Mouse (Mus musculus) spleen, postnatal 14 days (tissue): ENCODE measurements around the gene Kifc3.

Source experiments
- DNase-seq, 2 experiments: peaks; one replicate each; pipeline ENCODE4 v3.0.0; 2021 to 2022; ENCODE audit warnings: low spot score in 2 of 2

Kifc3 gene

DNA sequence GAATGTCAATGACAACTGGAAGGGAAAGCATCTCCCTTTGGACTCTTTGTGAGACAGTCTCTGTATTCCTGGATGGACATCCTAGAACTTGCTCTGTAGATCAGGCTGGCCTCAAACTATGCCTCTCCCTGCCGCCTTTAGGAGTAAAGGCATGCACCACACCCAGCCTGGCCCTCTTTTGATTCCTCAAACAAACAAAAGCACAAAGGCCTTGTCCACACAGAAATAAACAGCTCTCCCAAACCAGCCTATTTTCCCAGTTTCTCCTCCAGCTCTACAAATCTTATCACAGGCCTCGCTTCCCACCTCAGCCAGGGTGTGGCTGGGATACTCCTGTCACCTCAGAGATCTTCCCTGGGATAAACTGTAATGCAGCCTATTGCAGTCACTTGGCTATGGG lies 68.4 kb downstream of the Kifc3 start:
- DNase-seq = no peak

DNA sequence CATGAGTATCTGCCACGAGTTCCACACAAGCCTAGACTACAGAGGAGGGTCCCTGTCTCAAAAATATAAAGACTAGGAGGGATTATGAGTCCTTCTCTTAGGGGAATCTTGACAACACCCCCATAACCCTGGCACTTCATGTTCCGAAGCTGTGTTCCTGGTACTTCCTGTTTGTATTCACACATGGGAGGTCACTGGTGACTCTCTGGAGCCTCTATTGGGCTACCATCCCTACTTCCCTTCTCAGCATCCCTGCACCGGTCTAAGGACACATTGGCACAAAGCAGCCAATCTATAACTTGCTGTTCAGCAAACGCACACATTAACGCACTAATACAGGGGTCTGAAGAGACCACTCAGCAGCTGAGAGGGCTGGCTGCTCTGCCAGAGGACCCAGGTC lies 70.6 kb downstream of the Kifc3 start:
- no peak for DNase-seq

DNA sequence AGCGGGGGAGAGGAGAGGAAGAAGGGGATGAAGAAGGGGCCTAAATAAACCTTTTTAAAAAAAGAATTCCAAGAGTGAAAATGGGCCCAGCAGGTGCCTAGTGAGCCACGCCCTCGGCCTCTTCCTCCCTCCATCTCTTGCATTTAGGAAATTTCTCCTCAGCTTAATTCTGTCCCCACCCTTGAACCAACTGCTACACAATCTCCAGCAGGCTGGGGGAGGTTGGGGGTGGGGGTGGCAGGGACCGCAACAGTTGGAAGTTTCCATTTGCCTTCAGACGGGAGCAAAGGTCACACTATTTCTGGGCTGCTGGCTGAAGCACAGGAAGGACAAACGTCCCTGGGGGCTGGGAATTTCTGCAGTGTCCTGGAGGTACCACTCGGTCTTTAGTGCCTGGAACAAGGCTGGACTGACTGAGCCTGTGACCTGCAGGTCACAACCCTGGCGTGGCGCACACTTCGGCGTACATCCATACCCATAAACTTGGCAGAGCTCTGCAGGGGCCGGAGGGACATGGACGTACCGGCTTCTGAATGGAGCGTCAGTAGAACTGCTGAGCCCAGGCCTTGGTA lies 71.6 kb downstream of the Kifc3 start:
- DNase-seq = no peak

DNA sequence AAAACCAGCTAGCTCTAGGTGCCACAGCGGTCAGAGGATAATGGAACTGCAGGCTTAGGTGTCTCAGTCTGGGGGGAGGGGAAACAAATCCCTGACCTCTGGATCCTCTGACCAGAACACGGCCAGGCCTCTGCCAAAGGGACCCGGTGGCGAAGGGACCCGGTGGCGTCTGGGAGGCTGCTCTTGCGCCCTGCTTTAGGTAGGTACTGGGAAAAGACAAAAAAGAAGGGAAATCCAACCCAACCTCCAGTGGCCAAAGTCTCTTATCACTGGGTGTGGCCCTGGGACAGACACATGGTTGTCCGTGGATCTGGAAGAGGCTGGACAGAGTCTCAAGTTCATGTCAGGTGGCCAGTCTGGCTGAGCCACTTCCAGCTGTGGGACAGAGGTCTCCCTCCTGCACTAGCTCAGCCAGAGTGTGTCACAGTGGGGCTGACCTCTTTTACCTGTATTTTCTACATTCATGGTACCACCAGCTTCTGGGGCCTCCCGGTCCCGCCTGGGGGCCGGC lies 73.8 kb downstream of the Kifc3 start:
- DNase-seq = no peak

DNA sequence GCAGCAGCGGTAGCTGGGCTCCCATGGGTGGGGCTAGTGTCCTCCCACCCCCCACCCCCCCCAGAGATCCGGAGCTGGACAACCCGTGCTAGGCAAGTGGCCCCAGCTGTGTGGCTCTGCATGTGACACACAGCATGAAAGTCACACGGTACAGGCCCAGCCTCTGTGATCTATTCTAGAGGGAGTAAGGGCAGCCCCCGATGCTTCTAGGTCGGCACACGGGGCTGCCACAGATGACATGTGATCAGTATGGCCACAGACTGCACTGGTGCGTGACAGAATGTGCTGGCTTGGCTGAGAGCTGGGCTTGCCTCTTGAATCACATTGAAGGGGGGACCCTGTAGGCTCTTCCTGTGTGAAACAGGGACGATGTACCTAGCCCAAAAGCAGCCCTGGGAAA lies 75.0 kb downstream of the Kifc3 start:
- no peak for DNase-seq

DNA sequence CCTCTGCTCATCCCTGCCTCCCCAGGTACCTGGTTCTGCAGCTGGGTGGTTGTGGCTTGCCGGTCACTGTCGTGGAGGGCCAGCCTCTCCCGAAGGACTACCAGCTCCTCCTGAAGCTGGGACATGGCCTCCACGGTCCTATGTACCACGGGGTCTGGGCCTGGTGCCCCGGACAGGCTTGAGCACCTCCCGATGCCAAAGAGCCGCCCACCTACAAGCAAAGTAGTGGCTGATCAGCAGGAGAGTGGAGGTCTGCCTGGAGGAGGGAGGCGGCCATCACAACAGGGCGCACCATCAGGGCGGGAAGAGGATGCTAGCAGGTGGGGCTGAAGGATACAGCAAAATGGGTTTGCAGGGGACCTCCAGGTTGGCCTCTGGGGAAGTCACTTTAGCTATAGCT lies 76.1 kb downstream of the Kifc3 start:
- DNase-seq = no peak

DNA sequence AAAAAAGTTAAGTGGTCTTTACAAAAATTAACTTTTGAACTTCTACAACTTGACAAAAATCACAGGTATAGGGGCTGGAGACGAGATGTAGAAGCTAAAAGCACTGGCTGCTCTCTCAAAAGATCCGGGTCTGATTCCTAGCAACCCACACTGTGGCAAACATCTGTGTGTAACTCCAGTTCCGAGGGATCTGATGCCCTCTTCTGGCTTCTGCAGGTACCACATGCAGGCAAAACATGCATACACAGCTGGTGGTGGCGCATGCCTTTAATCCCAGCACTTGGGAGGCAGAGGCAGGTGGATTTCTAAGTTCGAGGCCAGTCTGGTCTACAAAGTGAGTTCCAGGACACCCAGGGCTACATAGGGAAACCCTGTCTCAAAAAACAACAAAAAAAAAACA lies 79.2 kb downstream of the Kifc3 start:
- DNase-seq = no peak

DNA sequence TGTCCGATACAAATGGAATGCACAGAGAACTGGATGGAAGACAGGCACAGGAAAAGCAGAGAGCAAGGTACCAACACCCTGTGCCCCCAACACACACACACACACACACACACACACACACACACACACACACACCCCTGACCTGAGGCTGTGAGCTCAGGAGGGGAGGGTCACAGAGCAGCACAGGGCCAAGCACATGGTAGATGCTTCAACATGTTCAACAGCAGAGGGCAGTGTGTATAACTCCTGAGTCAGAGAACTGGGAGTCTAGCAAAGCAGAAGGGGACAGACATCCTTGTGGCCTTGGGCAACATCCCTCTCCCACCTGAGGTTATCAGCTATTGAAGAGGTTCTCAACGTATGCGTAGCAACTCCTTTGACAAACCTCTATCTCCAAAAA lies 88.9 kb downstream of the Kifc3 start:
- DNase-seq = no peak

DNA sequence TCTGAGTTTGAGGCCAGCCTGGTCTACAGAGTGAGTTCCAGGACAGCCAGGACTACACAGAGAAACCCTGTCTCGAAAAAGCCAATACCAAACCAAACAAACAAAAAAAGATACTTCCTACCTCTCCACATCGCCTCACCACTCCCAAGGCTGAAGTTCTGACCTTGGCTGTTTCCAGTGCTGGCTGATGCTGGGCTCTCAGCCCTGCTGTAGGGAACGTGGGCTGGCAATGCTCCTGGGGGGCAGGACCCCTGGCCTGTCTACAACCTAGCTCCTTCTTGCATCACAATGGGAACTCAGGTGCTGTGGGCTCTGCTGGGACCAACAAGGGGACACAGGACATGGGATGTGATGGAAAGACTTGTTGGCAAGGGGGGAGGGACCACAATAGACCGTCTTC lies 89.5 kb downstream of the Kifc3 start:
- no peak for DNase-seq

DNA sequence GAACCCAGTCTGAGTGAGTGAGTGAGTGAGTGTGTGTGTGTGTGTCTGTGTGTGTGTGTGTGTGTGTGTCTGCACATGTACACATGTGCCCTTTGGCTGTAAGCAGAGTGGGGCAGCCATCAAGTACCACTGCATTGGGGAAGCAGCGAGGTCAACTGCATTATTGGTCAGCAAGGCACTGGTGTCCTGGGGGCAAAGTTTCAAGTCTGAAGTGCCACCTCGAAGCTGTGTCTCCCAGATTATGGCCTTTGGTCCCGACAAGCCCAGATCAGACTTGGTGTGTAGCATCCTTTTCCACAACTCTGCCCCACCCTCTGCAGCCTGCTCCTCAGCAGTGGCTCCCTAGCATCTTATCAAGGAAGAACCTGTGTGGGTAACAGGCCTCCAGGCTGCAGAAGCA lies 90.0 kb downstream of the Kifc3 start:
- DNase-seq = no peak

DNA sequence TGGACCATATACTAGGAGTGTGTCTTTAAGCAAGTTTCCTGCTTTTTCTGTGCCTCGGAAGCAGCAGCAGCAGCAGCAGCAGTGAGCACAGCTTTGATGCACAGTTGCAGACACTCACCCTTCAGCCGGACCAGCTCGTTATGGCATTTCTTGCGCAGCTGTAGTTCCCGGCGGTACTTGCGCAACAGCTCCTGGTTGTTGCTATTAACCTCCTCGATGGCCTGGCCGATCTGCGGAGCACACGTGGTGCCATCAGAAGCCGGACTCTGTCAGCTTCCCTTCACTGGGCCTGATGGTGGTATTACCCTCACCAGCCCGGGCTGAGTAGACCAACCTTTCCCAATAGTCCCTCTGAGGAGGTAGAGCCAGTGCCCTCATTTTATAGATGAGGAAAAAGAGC lies 95.3 kb downstream of the Kifc3 start:
- no peak for DNase-seq

DNA sequence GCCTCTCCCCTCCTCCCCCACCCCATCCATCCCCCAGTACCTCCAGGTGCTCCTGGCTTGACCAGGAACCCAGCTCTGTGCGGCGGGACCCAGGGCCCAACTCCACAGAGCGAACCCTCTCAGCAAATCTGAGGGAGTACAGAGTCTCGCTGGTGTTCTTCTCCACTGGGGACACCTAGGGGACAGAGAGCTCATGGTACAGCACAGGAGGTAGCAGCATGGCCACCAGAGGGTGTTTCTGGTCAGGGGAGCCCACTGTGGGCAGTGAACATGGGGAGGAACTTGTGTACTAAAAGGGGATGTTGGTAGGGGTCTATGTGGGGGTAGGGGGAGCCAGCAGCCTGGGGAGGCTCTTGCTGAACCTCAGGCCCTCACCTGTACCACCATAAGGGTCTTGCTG lies 100.6 kb downstream of the Kifc3 start:
- DNase-seq = no peak

DNA sequence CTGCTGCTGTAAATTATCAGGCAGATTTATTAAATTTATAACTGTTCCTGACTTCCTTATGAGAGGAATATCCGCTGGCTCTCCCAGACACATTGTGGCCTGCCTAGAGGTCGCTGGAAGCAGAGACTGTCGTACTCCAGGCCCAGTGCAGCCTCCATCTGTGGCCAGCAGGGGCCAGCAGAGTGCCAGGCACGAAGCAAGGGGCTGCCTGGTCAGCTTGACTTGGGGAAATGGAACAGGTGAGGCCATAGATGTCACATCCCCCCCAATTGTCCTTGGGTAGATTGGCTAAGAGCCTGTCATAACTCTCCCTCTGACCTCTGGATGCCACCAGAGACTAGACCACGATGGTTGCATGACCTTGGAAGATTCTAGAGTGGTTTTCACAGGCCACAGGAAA lies 103.6 kb downstream of the Kifc3 start:
- DNase-seq = peak; percentile 25 to 41

DNA sequence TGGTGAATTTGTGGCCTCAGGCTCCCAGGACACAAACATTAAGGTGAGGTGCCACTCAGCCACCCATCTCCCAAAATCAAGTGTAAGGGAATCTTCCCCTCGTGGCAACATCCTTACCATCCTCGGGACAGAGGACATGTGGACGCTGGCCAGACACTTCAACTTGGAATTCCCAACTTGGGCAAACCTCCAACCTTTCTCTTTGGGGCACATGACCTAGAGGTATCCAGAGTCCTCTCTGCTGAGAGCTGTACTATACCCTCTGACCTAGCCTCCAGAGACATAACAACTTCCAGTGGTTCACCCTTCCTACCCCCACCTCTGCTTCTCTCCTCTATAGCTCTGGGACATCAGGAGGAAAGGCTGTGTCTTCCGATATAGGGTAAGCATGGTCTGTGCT lies 109.0 kb downstream of the Kifc3 start:
- no peak for DNase-seq

DNA sequence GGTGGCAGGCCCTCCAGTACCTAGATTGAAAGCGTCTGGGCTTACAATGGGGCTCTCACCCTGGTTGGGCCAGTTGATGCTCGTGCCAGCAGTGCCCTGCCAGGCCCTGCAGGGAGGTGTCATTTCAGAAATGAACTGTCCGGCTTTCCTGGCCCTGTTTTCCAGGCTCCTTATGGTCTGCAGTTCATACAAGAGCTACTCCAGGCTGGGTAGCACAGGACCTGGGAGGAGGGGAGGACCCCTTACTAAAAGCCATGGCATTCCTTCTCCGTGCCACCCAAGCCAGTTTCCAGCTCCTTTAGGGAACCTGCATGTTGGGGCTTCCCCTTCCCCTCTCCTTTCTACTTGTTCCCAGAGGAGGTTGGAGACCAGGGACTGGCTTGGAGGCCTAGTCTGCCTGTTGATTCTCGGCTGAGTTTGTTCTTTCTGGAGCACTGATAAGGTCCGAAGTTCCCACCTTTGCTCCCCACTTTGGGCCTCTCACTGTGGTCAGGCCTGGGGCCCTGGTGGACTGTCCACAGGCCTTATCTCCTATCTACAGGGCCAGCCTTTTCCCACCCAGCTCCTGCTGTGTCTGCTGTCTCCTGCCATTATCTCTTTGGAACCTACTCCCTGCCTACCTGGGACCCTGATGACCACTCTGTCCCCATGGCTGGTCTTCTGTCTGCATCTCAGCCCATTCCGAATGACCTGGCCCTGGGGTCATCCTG lies 117.0 kb downstream of the Kifc3 start:
- no peak for DNase-seq

DNA sequence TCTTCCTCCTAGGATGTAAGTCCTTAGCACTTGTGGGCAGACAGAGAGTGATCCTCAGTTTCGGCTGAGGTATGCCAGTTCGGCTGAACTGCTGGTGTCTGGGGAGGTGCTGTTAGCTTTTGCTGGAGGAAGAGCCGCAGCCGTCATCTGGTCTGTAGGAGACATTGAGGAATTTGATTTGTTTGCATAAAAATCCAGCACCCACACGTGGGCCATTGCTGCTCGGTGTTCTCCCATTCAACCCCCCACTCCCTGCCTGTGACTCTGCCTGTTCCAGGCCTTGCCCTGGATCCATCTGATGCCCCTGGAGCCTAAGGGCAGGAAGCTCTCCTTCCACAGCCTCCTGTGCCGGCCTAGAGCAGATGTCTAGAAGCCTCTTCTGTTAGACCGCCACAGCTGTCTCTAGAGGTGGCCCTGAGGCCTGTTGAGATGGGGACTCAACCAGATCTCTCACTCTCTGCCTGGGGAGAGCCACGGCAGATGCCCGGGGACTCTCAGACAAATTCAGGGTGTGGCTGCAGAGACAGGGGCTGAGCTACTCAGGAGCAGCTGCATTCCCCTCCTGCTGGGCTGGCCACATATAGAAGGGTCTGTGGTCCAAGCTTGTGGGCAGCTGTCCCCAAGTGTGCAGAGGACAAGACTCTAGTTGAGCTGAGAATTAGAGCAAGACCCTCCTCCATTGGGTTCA lies 117.7 kb downstream of the Kifc3 start:
- DNase-seq = no peak

DNA sequence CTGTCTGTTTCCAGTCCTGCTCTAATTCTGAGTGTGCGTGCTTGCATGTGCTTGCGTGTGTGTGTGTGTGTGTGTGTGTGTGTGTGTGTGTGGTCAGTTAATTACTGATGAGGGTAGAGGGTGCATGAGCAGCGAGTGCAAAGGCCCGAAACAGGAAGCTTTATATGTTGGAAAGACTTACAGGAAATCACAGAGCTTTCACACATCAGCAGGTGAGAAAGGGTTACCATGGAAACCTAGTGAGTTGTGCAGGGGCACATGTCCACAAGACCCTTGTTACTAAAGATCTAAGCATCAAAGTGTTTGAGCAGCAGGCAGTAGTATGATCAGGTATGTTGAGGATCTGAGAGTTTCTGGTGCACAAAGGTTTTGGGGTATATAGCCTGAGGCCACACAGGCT lies 118.4 kb downstream of the Kifc3 start:
- no peak for DNase-seq

DNA sequence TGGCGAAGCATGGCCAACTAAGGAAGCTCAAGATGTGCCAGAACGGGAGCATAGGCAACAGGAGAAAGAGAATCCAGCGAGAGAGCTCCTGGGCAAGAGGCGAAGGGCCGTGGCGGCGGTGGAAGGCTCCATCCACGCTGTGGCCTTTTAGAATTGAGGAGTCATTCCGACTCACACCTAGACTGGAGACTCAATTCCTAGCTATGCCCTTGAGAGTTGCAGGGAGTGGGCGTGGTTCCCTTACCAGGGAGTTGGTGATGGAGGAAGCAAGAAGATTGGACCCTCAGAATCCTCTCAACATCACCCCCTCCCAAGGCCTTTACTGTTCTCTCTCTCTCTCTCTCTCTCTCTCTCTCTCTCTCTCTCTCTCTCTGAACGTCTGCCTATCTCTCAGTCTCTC lies 121.0 kb downstream of the Kifc3 start:
- peak in 1 of 2 experiments; percentile 21 for DNase-seq

DNA sequence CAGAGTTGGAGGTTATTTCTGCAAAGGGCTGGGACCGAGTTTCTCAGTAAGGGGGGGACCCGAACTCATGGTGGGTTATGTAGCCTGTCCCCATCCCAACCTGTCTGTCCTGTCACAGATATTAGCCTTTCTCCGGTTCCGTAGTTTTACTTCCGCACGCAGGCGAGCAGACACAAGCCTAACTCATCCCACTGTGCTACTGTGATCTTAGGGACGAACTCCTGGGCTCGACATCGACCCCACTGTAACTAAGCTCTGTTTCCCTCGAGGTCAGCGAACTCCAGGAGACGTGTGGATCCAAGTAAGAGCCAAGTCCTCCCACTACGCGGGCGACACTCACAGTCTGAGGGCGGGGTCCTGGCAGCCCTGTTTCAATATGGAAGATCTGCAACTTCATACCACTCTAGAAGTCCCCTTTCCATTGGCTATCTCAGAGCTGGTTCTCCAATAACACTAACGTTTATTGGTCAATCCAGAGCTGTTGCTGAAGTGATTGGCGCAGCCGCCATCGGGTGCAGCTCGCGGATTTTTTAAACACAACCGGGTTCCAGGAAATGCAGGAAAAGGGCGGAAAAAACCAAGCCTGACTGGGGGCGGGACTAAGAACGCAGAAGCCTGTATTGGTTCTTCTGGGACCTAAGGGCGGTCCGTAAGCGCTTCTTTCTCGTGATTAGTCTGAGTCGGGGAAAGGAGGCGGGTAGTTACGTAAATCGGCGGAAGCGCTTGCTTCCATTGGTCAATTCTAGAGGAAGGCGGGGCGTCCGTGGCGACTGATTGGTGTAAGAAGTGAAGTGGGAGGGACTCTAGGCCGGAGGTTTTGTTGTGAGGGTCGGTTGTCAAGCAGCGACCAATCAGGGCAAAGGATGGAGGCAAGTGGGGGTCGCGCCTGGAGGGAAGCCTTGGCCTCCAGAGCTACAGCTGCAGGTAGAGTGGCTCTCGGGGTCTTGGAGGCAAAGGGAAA lies 122.0 kb downstream of the Kifc3 start, which contains the start of gene Katnb1:
TSS of gene Katnb1 (plus strand) at position 806 of the 961 bp plus-strand sequence.
- DNase-seq = peak; percentile 95 to 96

DNA sequence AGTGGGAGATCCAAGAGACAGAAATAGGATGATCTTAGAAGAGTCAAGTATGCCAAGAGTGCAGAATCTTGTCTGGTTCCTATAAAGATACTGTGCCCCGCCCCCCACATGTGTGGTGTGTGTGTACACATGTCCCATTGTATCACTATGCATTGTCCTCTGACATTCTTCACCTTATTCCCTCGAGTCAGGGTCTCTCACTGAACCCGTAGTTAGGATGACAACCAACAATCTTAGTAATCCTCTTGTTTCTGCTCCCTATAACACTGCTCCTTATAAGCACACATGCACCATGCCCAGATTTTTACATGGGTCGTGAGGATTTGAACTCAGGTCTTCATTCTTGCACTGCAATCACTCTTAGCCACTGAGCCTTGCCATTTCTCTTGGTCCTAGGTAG lies 123.3 kb downstream of the Kifc3 start:
- DNase-seq = no peak

DNA sequence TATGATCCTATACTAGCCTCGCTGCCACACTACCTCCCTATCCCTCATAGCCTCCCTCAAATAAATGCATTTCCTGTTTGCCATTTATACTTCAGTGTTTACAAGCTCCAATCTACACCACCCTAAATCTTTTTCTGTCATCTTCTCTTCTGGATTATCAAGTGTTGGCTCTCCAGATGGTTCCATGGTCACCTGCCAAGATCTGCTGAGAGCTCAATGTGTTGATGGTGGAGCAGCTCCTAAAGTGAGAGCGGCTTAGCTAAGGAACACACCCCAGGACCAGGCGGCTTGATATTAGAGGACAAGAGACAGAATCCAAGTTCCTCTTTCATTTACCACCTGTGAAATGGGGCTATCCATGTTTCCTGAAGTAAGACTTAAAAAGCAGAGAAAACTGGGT lies 124.6 kb downstream of the Kifc3 start:
- DNase-seq = no peak

DNA sequence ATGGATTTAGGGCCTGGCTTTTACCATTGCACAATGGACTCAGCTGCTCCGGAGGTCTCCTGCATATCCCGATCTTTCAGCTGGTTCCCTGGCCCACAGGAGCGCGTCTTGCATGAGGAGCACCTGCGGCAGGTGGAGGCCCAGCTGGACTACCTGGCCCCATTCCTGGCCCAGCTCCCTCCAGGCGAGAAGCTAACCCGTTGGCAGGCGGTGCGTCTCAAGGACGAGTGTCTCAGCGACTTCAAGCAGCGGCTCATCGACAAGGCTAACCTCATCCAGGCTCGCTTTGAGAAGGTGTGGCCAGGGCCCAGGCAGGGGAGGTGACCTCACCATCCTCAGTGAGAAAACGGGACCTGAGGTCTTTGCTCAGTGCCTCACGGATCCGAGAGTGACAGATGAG lies 126.5 kb downstream of the Kifc3 start:
- no peak for DNase-seq
